Mouse (Mus musculus) megakaryocyte, embryonic 14.5 days (primary cell): Measurements from ENCODE around the gene Rita1. TPM values are rescaled to one million over a fixed set of nuclear protein-coding genes. Genes with fewer than 3 reads are reported as not detected.
A peak's percentile ranks its signal among the peaks of the same experiment; 100 is the strongest.

Experiments
- H3K27me3 ChIP-seq: replicated peaks from 2 replicates; pipeline ENCODE3; 2012; ENCODE audit warnings: inconsistent platforms
- H3K36me3 ChIP-seq: replicated peaks from 2 replicates; pipeline ENCODE3; 2012; ENCODE audit warnings: low read length, inconsistent platforms, mixed read lengths
- H3K4me1 ChIP-seq: 2 replicates; pipeline ENCODE4 v1.6.1; 2012; ENCODE audit warnings: inconsistent platforms
- H3K4me3 ChIP-seq: replicated peaks from 2 replicates; pipeline ENCODE3; 2012; ENCODE audit warnings: moderate library complexity, mild to moderate bottlenecking, inconsistent platforms
- H3K9me3 ChIP-seq: 2 replicates; pipeline ENCODE4 v1.6.1; 2012; ENCODE audit warnings: inconsistent platforms
- FLI1 ChIP-seq: IDR thresholded peaks from 2 replicates; pipeline ENCODE4 v1.6.1; 2012; ENCODE audit warnings: low read length, inconsistent platforms, mixed read lengths
- GATA1 ChIP-seq: IDR thresholded peaks from 3 replicates; pipeline ENCODE4 v1.6.1; 2012; ENCODE audit warnings: mixed read lengths, low read length, inconsistent platforms, borderline replicate concordance
- polyA plus RNA-seq: library from polyadenylated mRNA; stranded (reverse); fragments of >175 nt; gene quantifications from 2 replicates; pipeline ENCODE4 v1.2.3, GENCODE M21; 2012; ENCODE audit warnings: low replicate concordance; ENCODE audit not compliant: insufficient read depth

Rita1 gene
- 30.9 and 35.5 TPM in 2 replicates for polyA plus RNA-seq

- H3K36me3 ChIP-seq, result peaks cover 54% of the 10 kb centered on the region
- no peaks in the 10 kb centered on the region for H3K9me3 ChIP-seq
- H3K4me1 ChIP-seq, result peaks cover 53% of the 10 kb centered on the region
- TF ChIP-seq GATA1 (no peak), FLI1 (no peak)
- H3K4me3 ChIP-seq, result peak within 1 kb of the TSS; percentile 96
- no peaks in the 10 kb centered on the region for H3K27me3 ChIP-seq
Measured at GRCm38 (mm10) chr5:120612442-120612821, at the start of gene Rita1, which contains the start of gene Ddx54. Gene Rita1 (minus strand): TSS chr5:120612589. Gene Ddx54 (plus strand): TSS chr5:120612739.

GRCm38 (mm10) chr5:120660816-120661215 is 48.4 kb upstream of the Rita1 start:
- TF ChIP-seq FLI1 (no peak), GATA1 (no peak)
- Histone ChIP-seq H3K4me1 (peaks cover 9% of the 10 kb centered on the region; the same call in 1 of the 2 replicates), H3K36me3 (no peaks in the 10 kb centered on the region), H3K4me3 (no peak overlapping the region), H3K9me3 (0 out of 2 replicates have a peak, but pooled peaks cover 9% of the 10 kb centered on the region), H3K27me3 (peaks cover 96% of the 10 kb centered on the region)

GRCm38 (mm10) chr5:120656281-120656751 is 43.9 kb upstream of the Rita1 start:
- Histone ChIP-seq H3K36me3 (no peaks in the 10 kb centered on the region), H3K27me3 (peaks cover 95% of the 10 kb centered on the region)
- TF ChIP-seq FLI1 (no peak), GATA1 (no peak)

GRCm38 (mm10) chr5:120653873-120654272 is 41.5 kb upstream of the Rita1 start:
- TF ChIP-seq FLI1 (no peak), GATA1 (no peak)
- Histone ChIP-seq H3K36me3 (no peaks in the 10 kb centered on the region), H3K9me3 (no peaks in the 10 kb centered on the region), H3K27me3 (peaks cover 98% of the 10 kb centered on the region), H3K4me3 (no peak overlapping the region), H3K4me1 (peaks cover 18% of the 10 kb centered on the region)

More at GRCm38 (mm10) chr5:120656281-120656751, 43.9 kb upstream of the Rita1 start:
- Histone ChIP-seq H3K9me3 (0 out of 2 replicates have a peak, but pooled peaks cover 9% of the 10 kb centered on the region), H3K4me3 (no peak overlapping the region), H3K4me1 (peaks cover 2% of the 10 kb centered on the region)

GRCm38 (mm10) chr5:120652915-120653701 is 40.7 kb upstream of the Rita1 start:
- Histone ChIP-seq H3K4me1 (peaks cover 25% of the 10 kb centered on the region), H3K9me3 (no peaks in the 10 kb centered on the region), H3K27me3 (peaks cover 98% of the 10 kb centered on the region), H3K4me3 (no peak overlapping the region), H3K36me3 (no peaks in the 10 kb centered on the region)
- TF ChIP-seq GATA1 (no peak), FLI1 (no peak)

- H3K27me3 ChIP-seq, result peaks cover 98% of the 10 kb centered on the region
- H3K4me3 ChIP-seq, result no peak overlapping the region
- no peaks in the 10 kb centered on the region for H3K36me3 ChIP-seq
- H3K4me1 ChIP-seq, result peaks cover 35% of the 10 kb centered on the region
- H3K9me3 ChIP-seq, result no peaks in the 10 kb centered on the region
- TF ChIP-seq FLI1 (no peak), GATA1 (no peak)
Measured at GRCm38 (mm10) chr5:120651230-120651629, 38.8 kb upstream of the Rita1 start.

- Histone ChIP-seq H3K4me1 (peaks cover 39% of the 10 kb centered on the region), H3K9me3 (no peaks in the 10 kb centered on the region), H3K4me3 (peak overlapping the region; percentile 91), H3K36me3 (no peaks in the 10 kb centered on the region), H3K27me3 (peaks cover 90% of the 10 kb centered on the region)
- TF ChIP-seq GATA1, result no peak
- no peak for TF ChIP-seq FLI1
Measured at GRCm38 (mm10) chr5:120649938-120650337, 37.5 kb upstream of the Rita1 start.

- H3K9me3 ChIP-seq, result no peaks in the 10 kb centered on the region
- peaks cover 41% of the 10 kb centered on the region for H3K4me1 ChIP-seq
- no peaks in the 10 kb centered on the region for H3K36me3 ChIP-seq
- TF ChIP-seq FLI1 (no peak), GATA1 (no peak)
- H3K27me3 ChIP-seq, result peaks cover 85% of the 10 kb centered on the region
- H3K4me3 ChIP-seq, result peak overlapping the region; percentile 91
Measured at GRCm38 (mm10) chr5:120649374-120649933, 37.1 kb upstream of the Rita1 start.

- H3K36me3 ChIP-seq, result no peaks in the 10 kb centered on the region
- peaks cover 47% of the 10 kb centered on the region for H3K4me1 ChIP-seq
- H3K4me3 ChIP-seq, result peak within 1 kb of the TSS; percentile 91
- H3K9me3 ChIP-seq, result no peaks in the 10 kb centered on the region
- TF ChIP-seq GATA1 (no peak), FLI1 (no peak)
- peaks cover 84% of the 10 kb centered on the region for H3K27me3 ChIP-seq
Measured at GRCm38 (mm10) chr5:120648569-120649373, 36.4 kb upstream of the Rita1 start, which contains the start of gene Rasal1. Gene Rasal1 (plus strand): TSS chr5:120648812.
